Comparison of ENCODE assay signal across 23 mouse cellular contexts in the genomic region with DNA sequence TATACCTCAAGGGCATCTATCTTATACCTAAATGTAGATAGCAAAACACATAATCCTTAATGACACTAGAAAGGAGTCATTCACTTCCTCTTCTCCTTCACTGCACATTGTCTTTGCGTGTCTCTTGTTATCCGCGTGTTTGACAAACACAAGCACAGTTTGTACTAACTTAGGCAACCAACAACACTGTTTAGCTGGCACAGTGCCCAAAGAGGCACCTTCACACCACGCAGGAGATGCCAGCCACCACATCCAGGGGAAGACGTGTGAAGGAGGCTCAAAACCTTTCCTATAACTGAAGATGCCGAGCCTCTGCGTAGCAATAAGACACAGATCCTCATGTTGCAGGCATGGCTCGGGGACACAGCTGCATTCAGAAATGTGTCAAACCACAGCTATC.
DNase-seq lines count a peak whose midpoint lies in the region; ATAC-seq lines count a peak whose summit lies in the region.
"Had no signal": no experiment of that assay in that cellular context is flagged by ENCODE, and none has a peak within 500 bp of the region (broad histone marks: within the 10 kb centered on the region; RNA-seq: fewer than 3 reads in every experiment).

No protein-coding gene starts in this region.

- H3K36me3 ChIP-seq in limb, embryonic 13.5 days, result no peaks in the 10 kb centered on the region
- H3K36me3 ChIP-seq in limb, embryonic 10.5 days, result no peaks in the 10 kb centered on the region
- H3K36me3 ChIP-seq: G1E; hindbrain, embryonic 15.5 days; liver, embryonic 13.5 days; midbrain, embryonic 12.5 days; neural tube, embryonic 15.5 days had no signal

- H3K4me3 ChIP-seq in limb, embryonic 13.5 days, result no peak overlapping the region
- no peak overlapping the region for H3K4me3 ChIP-seq in limb, embryonic 10.5 days
- H3K4me3 ChIP-seq: gastrocnemius, adult 2 months; hindbrain, embryonic 15.5 days; left cerebral cortex, adult 2 months; liver, embryonic 13.5 days; midbrain, embryonic 12.5 days; neural tube, embryonic 15.5 days had no signal

- peak overlapping the region; percentile 28; the same call in 1 of the 2 replicates for H3K27ac ChIP-seq in limb, embryonic 13.5 days
- H3K27ac ChIP-seq in limb, embryonic 10.5 days, result no peak overlapping the region
- H3K27ac ChIP-seq: gastrocnemius, adult 2 months; hindbrain, embryonic 15.5 days; kidney, postnatal 0 days; left cerebral cortex, adult 2 months; liver, embryonic 13.5 days; midbrain, embryonic 12.5 days; neural tube, embryonic 15.5 days; stomach, postnatal 0 days had no signal

- peak; percentile 22 to 26 for DNase-seq in heart, adult 18-20 months
- DNase-seq in heart, postnatal 25 days (ENCODE audit: low spot score), result no peak
- DNase-seq in limb, embryonic 10.5 days (ENCODE audit: low spot score), result no peak
- peak; percentile 9 for DNase-seq in thymus, postnatal 25 days
- DNase-seq in thymus, adult 18-20 months, result no peak
- DNase-seq in cerebellum, adult 8-10 months, result no peak
- DNase-seq: adrenal gland, adult 8-10 months; B cell, adult 2 months; cerebellum, adult 11-12 months; gastrocnemius, adult 2 months; kidney, adult 2 months; layer of hippocampus, adult 9-11 months; liver, embryonic 13.5 days; lung, embryonic 14.5 days had no signal

- H3K27me3 ChIP-seq in limb, embryonic 13.5 days, result no peaks in the 10 kb centered on the region
- H3K27me3 ChIP-seq in limb, embryonic 10.5 days (ENCODE audit: low read depth, poor library complexity, severe bottlenecking), result no peaks in the 10 kb centered on the region
- H3K27me3 ChIP-seq: CH12.LX; hindbrain, embryonic 15.5 days; liver, embryonic 13.5 days; midbrain, embryonic 12.5 days; neural tube, embryonic 15.5 days had no signal

- 75% methylated on average over 8 of the region's 8 CpGs for WGBS in limb, embryonic 13.5 days
- 89% methylated on average over 8 of the region's 8 CpGs for WGBS in limb, embryonic 10.5 days

- peaks cover 12% of the 10 kb centered on the region for H3K4me1 ChIP-seq in limb, embryonic 13.5 days
- H3K4me1 ChIP-seq in limb, embryonic 10.5 days, result peaks cover 41% of the 10 kb centered on the region
- H3K4me1 ChIP-seq: hindbrain, embryonic 15.5 days; liver, embryonic 13.5 days; neural tube, embryonic 15.5 days had no signal

- no peak for ATAC-seq in limb, embryonic 13.5 days (ENCODE audit: low FRiP score, low read depth)

- intact Hi-C loops in heart, postnatal 25 days (cut with DNase I), result no loop called here

- H3K9me3 ChIP-seq in limb, embryonic 13.5 days, result peaks cover 3% of the 10 kb centered on the region; the same call in 1 of the 2 replicates
- H3K9me3 ChIP-seq in limb, embryonic 10.5 days (replicated peaks), result no peaks in the 10 kb centered on the region
- H3K9me3 ChIP-seq: hindbrain, embryonic 15.5 days; liver, embryonic 13.5 days; neural tube, embryonic 15.5 days had no signal

- H3K4me2 ChIP-seq in limb, embryonic 13.5 days (replicated peaks), result no peak overlapping the region
- H3K4me2 ChIP-seq: hindbrain, embryonic 15.5 days; liver, embryonic 13.5 days; lung, embryonic 14.5 days; midbrain, embryonic 12.5 days; neural tube, embryonic 15.5 days had no signal

- no peak overlapping the region for H3K9ac ChIP-seq in limb, embryonic 13.5 days
- H3K9ac ChIP-seq: hindbrain, embryonic 15.5 days; liver, embryonic 13.5 days; lung, embryonic 14.5 days; midbrain, embryonic 12.5 days; neural tube, embryonic 15.5 days had no signal

Comparison
In these comparisons a context has a peak if more than half of its experiments do, and no peak if none do; other contexts are left out.
1. DNase-seq: peak in heart, adult 18-20 months (2 of 2) and thymus, postnatal 25 days (single experiment); none in heart, postnatal 25 days (single experiment), limb, embryonic 10.5 days (single experiment), thymus, adult 18-20 months (0 of 2) and cerebellum, adult 8-10 months (single experiment).